Mouse (Mus musculus) layer of hippocampus, postnatal 14 days (tissue): ENCODE data around the gene Fads2. TPM values are rescaled to one million over a fixed set of nuclear protein-coding genes. Genes with fewer than 3 reads are reported as not detected.

Source experiments
- DNase-seq, 2 experiments: peaks; one replicate each; pipeline ENCODE4 v3.0.0; 2021 to 2022; ENCODE audit warnings: low spot score in 2 of 2, mixed read lengths in 1 of 2
- total RNA-seq, 2 experiments: library from RNA; stranded (reverse); gene quantifications; 2 replicates each; pipeline ENCODE4 v1.2.3; 2021

Gene Fads2
- total RNA-seq, 2 experiments from 2014 or later: 230 to 239 TPM

DNA sequence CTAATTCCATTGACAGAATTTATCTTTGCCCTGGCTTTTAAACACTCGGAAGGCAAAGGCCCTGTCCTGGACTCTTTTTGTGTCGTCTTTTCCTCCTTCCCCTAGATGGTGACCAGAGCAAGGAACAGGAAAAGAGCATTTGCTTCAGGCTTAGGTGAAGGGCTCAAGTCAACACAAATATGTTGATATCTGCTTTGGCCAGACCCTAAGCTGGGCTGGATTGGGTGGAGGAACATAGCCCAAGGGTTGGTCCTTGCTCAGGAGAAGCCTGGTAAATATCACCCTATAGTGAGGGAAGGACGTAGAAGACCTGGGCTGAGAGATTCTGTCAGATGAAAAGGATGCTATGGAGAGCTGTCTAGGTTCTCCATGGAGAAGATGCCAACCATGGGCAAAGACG, 85.4 kb downstream of the Fads2 start:
- DNase-seq: no peak

DNA sequence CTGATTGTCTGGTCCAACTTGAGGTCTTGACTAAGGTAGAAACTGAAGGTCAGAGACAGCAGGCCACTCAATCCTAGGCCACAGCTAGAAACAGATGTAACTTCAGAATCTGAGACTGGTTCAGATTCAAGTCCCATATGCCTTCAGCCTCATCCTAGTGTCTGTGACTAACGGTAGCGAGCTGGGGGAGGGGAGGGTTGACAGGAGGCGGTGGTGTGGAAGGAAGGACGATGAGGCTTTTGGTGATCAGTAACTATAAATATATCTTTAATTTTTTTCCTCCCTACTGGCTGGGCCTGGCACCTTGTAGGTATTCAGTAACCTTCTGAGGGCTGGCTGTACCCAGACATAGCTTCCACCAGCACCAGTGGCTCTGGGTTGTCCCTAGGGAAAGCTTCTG, 86.1 kb downstream of the Fads2 start:
- no peak for DNase-seq

DNA sequence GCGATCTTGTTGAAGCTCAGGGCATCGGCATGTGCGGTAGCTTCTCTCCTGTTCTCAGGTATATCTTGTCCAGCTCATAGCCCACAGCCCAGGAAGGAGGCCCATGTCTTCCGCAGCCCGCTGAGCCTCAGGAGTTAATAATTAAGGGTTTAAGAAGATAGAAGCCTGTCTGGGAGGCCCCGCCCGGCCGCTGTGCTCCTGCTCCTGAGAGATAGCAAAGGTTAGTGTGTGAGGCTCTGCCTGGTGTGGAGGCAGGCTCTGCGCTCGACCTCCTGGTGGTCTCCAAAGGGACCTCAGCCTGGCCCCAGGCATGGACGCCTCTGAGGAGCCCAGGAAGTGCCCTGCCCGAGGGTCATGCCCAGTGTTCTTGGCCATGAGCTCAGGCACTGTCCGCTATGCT, 86.7 kb downstream of the Fads2 start:
- no peak for DNase-seq

DNA sequence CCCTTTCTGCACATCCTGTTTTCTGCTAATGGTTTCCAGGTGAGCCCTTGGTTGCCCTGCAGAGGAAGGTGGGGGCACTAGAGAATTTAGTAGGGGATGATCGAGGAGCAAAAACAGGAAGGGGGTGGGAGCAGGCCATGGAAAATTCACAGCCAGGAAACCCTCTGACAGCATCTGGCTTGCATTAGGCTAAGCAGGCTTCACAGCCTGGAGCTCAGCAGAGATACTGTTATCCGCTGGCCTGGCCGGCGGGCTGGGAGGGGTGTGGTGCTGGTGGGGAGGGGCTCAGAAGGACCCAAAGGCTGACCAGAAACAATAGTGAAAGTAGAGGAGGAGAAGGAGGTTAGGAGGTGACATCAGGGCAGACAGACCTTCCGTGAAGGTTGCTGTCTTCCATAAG, 87.6 kb downstream of the Fads2 start:
- DNase-seq: no peak

- DNase-seq: no peak
These were observed 88.2 kb downstream of the Fads2 start for GRCm38 (mm10) chr19:10013348-10013747.

DNA sequence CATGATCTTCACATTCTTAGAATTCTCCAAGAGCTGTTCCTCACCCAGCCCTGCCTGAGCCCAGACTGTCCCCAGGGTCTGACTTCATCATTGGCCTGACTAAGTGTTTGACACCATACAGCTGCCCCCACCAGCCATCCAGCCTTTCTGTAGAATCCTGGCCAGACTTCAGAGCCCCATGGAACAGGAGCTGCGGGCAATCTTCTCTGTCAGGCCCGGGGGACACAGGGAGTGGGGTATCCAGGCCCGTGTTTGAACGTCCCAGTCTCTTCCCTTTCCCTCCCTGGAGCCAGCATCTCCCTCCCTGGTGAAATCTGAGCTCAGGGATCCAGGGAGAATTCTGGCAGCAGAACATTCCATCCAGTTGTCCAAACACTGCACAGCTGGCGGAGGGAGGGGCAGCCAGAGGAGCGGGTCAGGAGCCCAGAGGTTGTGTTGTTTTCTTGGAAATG, 88.7 kb downstream of the Fads2 start:
- DNase-seq: no peak

Other genes starting within 250 kb of the Fads2 start
- gene Incenp, start 202.2 kb downstream of the Fads2 start, total RNA-seq: 10 to 100 TPM; 18.3 to 18.6 TPM
- 1,000 to 10,000 TPM; 2,325 to 2,371 TPM for gene Fth1, start 121.1 kb downstream of the Fads2 start, total RNA-seq
- 1 to 10 TPM in 1 of 2 experiments, under 1 TPM in 1; 0.97 to 1.1 TPM for gene Best1, start 100.1 kb downstream of the Fads2 start, total RNA-seq
- gene Rab3il1, start 100.1 kb downstream of the Fads2 start, total RNA-seq: 10 to 100 TPM in 1 of 2 experiments, 1 to 10 TPM in 1; 8.9 to 12.8 TPM
- 10 to 100 TPM; 34.3 to 36.8 TPM for gene Fads3, start 60.2 kb downstream of the Fads2 start, total RNA-seq
- 100 to 1,000 TPM; 193 to 203 TPM for gene Fads1, start 81.1 kb upstream of the Fads2 start, total RNA-seq
- gene Tmem258, start 102.3 kb upstream of the Fads2 start, total RNA-seq: 10 to 100 TPM; 90.6 to 91.7 TPM
- 10 to 100 TPM in 1 of 2 experiments, 1 to 10 TPM in 1; 8.8 to 10.1 TPM for gene Fen1, start 102.4 kb upstream of the Fads2 start, total RNA-seq
- gene Myrf, start 139.0 kb upstream of the Fads2 start, total RNA-seq: 10 to 100 TPM; 29.6 to 31.2 TPM
- gene Dagla, start 203.1 kb upstream of the Fads2 start, total RNA-seq: 100 to 1,000 TPM; 131 to 134 TPM